Mouse (Mus musculus) layer of hippocampus, adult 9-10 months (tissue): Measurements from ENCODE around the gene Fut2.

ENCODE experiments used
- DNase-seq: peaks from one replicate; pipeline ENCODE4 v3.0.0; 2022; ENCODE audit warnings: low spot score

Fut2 gene

DNA sequence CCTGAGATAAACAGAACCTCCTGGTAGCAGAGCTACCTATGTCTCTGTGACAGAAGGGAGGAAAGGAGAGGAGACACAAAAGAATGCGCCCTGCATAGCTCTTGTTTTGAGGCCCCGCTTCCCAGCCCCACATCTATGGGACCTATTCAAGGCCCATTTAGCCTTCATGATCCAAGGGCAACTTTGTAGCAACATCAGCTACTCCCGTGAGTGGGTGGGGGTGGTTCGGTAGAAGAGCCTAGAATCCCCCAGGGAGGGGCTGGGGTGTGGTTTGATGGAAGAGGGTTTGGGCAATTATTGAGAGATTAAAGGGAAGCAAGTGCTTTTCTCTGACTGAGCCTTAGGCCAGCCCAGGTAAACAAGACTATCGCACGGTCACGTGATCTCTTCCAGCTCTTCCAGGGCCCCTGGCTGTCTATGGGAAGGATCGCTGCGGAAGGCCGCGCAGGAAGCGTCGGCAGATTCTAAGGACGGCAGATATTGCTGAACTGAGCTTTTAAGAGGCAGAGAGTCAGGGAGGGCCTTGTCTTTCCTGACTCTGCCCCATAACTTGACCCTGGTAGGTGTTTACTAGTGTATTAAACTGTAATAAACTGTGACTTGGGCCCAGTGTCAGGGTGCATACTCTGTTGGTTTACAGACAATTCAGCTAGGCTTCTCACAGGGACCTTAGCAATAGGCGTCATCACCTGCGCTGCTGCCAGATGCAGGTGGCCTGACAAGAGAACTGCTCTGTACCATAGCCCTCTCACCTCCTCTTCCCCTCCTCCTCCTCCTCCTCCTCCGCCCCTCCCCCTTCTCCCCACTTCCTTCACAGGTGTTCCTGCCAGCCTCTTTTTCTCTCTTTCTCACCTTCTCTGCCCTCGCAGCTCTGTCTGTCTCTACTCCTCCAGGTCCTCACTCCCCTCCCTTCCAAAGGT, 67.0 kb downstream of the Fut2 start:
- no peak for DNase-seq
